Mouse (Mus musculus) spleen, postnatal 0 days (tissue): ENCODE data around the gene Ptprn2. TPM values are rescaled to one million over a fixed set of nuclear protein-coding genes. Genes with fewer than 3 reads are reported as not detected.

ENCODE experiments used
- microRNA counts: library from miRNA; unstranded; fragments of <30 nt; microRNA quantifications from one replicate; lab custom pipeline; 2015
- polyA plus RNA-seq: library from polyadenylated mRNA; unstranded; fragments of >200 nt; fragmentation: Nextera tagmentation; extraction: Ambion mirVana; gene quantifications from 2 replicates; pipeline ENCODE4 v1.2.1, GENCODE M21; 2015

Ptprn2 gene
- polyA plus RNA-seq: 0.04 TPM in 1 of 2 replicates, not detected in the other

DNA sequence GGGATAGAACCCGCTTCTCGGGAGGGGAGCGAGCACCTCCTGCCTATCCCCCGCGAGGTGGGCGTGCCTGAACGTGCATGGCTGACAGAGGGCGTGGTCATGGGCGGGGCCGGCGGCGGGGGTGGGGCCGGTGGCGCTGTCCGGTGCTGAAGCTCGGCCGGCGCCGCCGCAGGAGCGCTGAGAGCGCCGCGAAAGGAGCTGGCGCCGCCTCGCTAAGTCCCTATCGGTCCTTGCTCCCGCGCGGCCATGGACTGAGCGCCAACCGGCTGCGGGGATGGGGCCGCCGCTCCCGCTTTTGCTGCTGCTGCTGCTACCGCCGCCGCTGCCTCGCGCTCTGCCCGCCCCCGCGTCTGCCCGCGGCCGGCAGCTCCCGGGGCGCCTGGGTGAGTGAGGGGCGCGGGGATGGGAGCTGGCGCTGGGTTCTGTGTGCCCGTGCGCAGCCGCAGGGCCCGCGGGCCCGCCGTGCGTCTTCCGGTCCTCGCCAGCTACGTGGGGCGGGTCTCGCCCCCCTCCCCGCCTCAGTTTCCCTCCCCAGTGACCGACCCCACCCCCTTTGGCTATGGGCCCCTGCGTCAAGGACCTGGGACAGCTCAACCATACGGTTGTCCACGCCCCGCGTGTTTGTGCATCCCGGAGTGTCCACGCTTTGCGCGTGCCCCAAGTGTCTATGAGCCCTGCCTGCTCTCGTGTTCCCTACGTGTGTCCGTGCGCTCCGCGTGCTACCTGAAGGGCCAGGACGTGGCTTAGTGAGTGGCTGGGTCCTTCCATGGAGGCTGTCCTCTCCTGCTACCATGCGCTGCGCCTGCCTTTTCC lies at the start of gene Ptprn2:
Ptprn2 (plus strand) TSS at position 130 of the 813 bp plus-strand sequence.

MicroRNA genes within 50 kb of the gene (microRNA counts, 519-probe panel; counts per million panel counts)
- microRNA mmu-miR-153 (lab: Ali Mortazavi, UCI): 88.3 counts per million

Other genes starting within 250 kb of the Ptprn2 start
- gene Wdr60, start 222.7 kb upstream of the Ptprn2 start, polyA plus RNA-seq: 9.4 and 12.1 TPM in 2 replicates
- not detected in 2 replicates for gene Gm11027, start 210.3 kb upstream of the Ptprn2 start, polyA plus RNA-seq
- gene Esyt2, start 204.5 kb upstream of the Ptprn2 start, polyA plus RNA-seq: 14.4 and 16.2 TPM in 2 replicates
- gene Ncapg2, start 80.3 kb upstream of the Ptprn2 start, polyA plus RNA-seq: 50.2 and 60.3 TPM in 2 replicates